Mouse (Mus musculus) thymus, adult 2 months (tissue): ENCODE measurements around the gene Heca.

Experiments used
- CTCF ChIP-seq: fragments of 200-500 bp; IDR thresholded peaks from 2 replicates; pipeline ENCODE4 v1.5.1; 2012; ENCODE audit warnings: mild to moderate bottlenecking, control low read depth, low read length, moderate library complexity, borderline replicate concordance; ENCODE audit not compliant: control insufficient read depth, poor library complexity, insufficient read depth; ENCODE audit errors: extremely low read depth
- POLR2A ChIP-seq: fragments of 200-500 bp; IDR thresholded peaks from 2 replicates; pipeline ENCODE4 v1.6.1; 2012; ENCODE audit warnings: mild to moderate bottlenecking, low read length, control low read depth, moderate library complexity; ENCODE audit not compliant: control insufficient read depth, poor library complexity, insufficient read depth; ENCODE audit errors: extremely low read depth

DNA sequence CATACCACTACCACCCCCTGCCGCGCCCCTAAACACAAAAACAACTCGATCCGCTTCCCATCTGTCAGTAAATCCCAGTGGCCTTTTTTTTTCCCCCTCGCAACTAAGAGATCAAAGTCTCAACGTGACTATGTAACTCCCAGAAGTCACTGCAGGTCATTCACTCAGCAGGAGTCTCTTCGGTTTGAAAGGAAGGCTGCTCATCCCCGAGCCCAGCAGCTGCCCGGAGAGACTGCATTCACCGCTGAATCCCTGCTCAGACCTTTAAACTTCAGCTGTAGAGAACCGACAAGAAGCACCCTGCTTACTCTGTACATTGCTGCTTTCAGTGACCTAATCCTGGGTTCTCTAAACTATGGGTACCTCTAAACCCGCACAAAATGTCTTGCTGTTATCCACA is 120.5 kb downstream of the Heca start:
- TF ChIP-seq POLR2A: no peak
- no peak for TF ChIP-seq CTCF
